Mouse (Mus musculus): ENCODE data around the gene Hspa1l. TPM values are rescaled to one million over a fixed set of nuclear protein-coding genes. Genes with fewer than 3 reads are reported as not detected.

The Hspa1l gene
- total RNA-seq, 2 experiments from 2014 or later, result 0.27 to 0.34 TPM

GRCm38 (mm10) chr17:35016791-35017705 is 44.5 kb downstream of the Hspa1l start:
- intact Hi-C loops (cut with DNase I), result no loop called here
- DNase-seq (ENCODE audit: low spot score in 2 of 2), result no peak

GRCm38 (mm10) chr17:35017706-35018030 is 45.2 kb downstream of the Hspa1l start:
- no peak for DNase-seq (ENCODE audit: low spot score in 2 of 2)
- intact Hi-C loops (cut with DNase I), result no loop called here

- intact Hi-C loops (cut with DNase I), result no loop called here
- no peak for DNase-seq (ENCODE audit: low spot score in 2 of 2)
Measured at GRCm38 (mm10) chr17:35018171-35018570, 45.7 kb downstream of the Hspa1l start.

- DNase-seq (ENCODE audit: low spot score in 2 of 2), result no peak
- intact Hi-C loops (cut with DNase I), result no loop called here
Measured at GRCm38 (mm10) chr17:35019894-35020293, 47.4 kb downstream of the Hspa1l start.

- intact Hi-C loops (cut with DNase I), result no loop called here
- no peak for DNase-seq (ENCODE audit: low spot score in 2 of 2)
Measured at GRCm38 (mm10) chr17:35020551-35020950, 48.0 kb downstream of the Hspa1l start.

GRCm38 (mm10) chr17:35021163-35021808 is 48.8 kb downstream of the Hspa1l start:
- peak; percentile 75 to 83 for DNase-seq (ENCODE audit: low spot score in 2 of 2)
- intact Hi-C loops (cut with DNase I), result loop anchor here (1.0 kb wide), 2 partner anchors 38 to 85 kb away; partner anchors contain the start of gene Ddah2

GRCm38 (mm10) chr17:35021842-35022477 is 49.5 kb downstream of the Hspa1l start:
- intact Hi-C loops (cut with DNase I), result loop anchor here (1.0 kb wide), 2 partner anchors 37 to 84 kb away; partner anchors contain the start of gene Ddah2
- DNase-seq (ENCODE audit: low spot score in 2 of 2), result no peak

GRCm38 (mm10) chr17:35022541-35023060 is 50.1 kb downstream of the Hspa1l start:
- DNase-seq (ENCODE audit: low spot score in 2 of 2), result no peak
- intact Hi-C loops (cut with DNase I), result no loop called here

- no peak for DNase-seq (ENCODE audit: low spot score in 2 of 2)
- intact Hi-C loops (cut with DNase I), result no loop called here
Measured at GRCm38 (mm10) chr17:35023221-35023620, 50.7 kb downstream of the Hspa1l start.

- DNase-seq (ENCODE audit: low spot score in 2 of 2), result no peak
- intact Hi-C loops (cut with DNase I), result no loop called here
Measured at GRCm38 (mm10) chr17:35023756-35024155, 51.3 kb downstream of the Hspa1l start.

GRCm38 (mm10) chr17:35024261-35024660 is 51.8 kb downstream of the Hspa1l start:
- DNase-seq (ENCODE audit: low spot score in 2 of 2), result no peak
- intact Hi-C loops (cut with DNase I), result no loop called here

GRCm38 (mm10) chr17:35024691-35025488 is 52.4 kb downstream of the Hspa1l start:
- DNase-seq (ENCODE audit: low spot score in 2 of 2), result no peak
- intact Hi-C loops (cut with DNase I), result no loop called here

GRCm38 (mm10) chr17:35026206-35026605 is 53.7 kb downstream of the Hspa1l start:
- intact Hi-C loops (cut with DNase I), result no loop called here
- DNase-seq (ENCODE audit: low spot score in 2 of 2), result no peak

- intact Hi-C loops (cut with DNase I), result no loop called here
- DNase-seq (ENCODE audit: low spot score in 2 of 2), result peak in 1 of 2 experiments; percentile 43
Measured at GRCm38 (mm10) chr17:35027277-35028068, 55.0 kb downstream of the Hspa1l start, which contains the start of gene Sapcd1. Gene Sapcd1, minus strand, starts transcription at chr17:35028016.

GRCm38 (mm10) chr17:35028315-35028714 is 55.8 kb downstream of the Hspa1l start:
- DNase-seq (ENCODE audit: low spot score in 2 of 2), result no peak
- intact Hi-C loops (cut with DNase I), result no loop called here
